11 mouse cellular contexts compared by ENCODE assay signal in genomic region chr11:117295266-117295665, GRCm38 (mm10).
DNase-seq lines count a peak whose midpoint lies in the region; ATAC-seq and TF ChIP-seq lines count a peak whose summit lies in the region.
"Had no signal": no experiment of that assay in that cellular context is flagged by ENCODE, and none has a peak within 500 bp of the region (broad histone marks: within the 10 kb centered on the region; RNA-seq: fewer than 3 reads in every experiment).

No protein-coding gene starts in this region.

- H3K27ac ChIP-seq in lung, embryonic 14.5 days (ENCODE audit: low read depth): peak overlapping the region; percentile 70; the same call in 1 of the 2 replicates
- peak overlapping the region; percentile 92 for H3K27ac ChIP-seq in stomach, embryonic 16.5 days (ENCODE audit: low read length)

- TF ChIP-seq CTCF in lung, embryonic 14.5 days (IDR thresholded peaks at IDR 0.05; ENCODE audit: low read depth): no peak

- peak; percentile 51 for DNase-seq in lung, embryonic 14.5 days
- DNase-seq in lung, postnatal 14 days: no peak
- peak; percentile 20 for DNase-seq in thymus, postnatal 14 days
- DNase-seq in thymus, postnatal 10 days (ENCODE audit: low spot score in 2 of 2): no peak
- peak; percentile 54 for DNase-seq in induced T-regulatory cell, adult 2 months (ENCODE audit: low read depth)
- no peak for DNase-seq in cerebellum, adult 11-12 months
- DNase-seq: heart, postnatal 36 days; kidney, postnatal 4 days; liver, postnatal 0 days had no signal

- ATAC-seq in lung, embryonic 14.5 days (ENCODE audit: insufficient read depth): peak; percentile 23; the same call in 1 of the 2 replicates
- ATAC-seq in stomach, embryonic 16.5 days (ENCODE audit: insufficient read depth, low FRiP score): peak; percentile 82
- ATAC-seq in megakaryocyte progenitor cell, adult 5-6 weeks (replicated peaks; ENCODE audit: poor library complexity): no peak
- ATAC-seq: liver, postnatal 0 days had no signal

- H3K36me3 ChIP-seq in lung, embryonic 14.5 days (ENCODE audit: insufficient read depth): peaks cover 45% of the 10 kb centered on the region
- H3K36me3 ChIP-seq in stomach, embryonic 16.5 days (ENCODE audit: control insufficient read depth, insufficient read depth, low read length): peaks cover 10% of the 10 kb centered on the region; the same call in 1 of the 2 replicates

- H3K4me1 ChIP-seq in lung, embryonic 14.5 days (ENCODE audit: insufficient read depth): peaks cover 7% of the 10 kb centered on the region
- peaks cover 15% of the 10 kb centered on the region for H3K4me1 ChIP-seq in stomach, embryonic 16.5 days (ENCODE audit: control insufficient read depth, insufficient read depth, low read length)

- no peak overlapping the region for H3K9ac ChIP-seq in lung, embryonic 14.5 days
- H3K9ac ChIP-seq in stomach, embryonic 16.5 days (ENCODE audit: low read length): no peak overlapping the region; the same call in 1 of the 2 replicates
- H3K9ac ChIP-seq: liver, postnatal 0 days had no signal

- H3K4me3 ChIP-seq in lung, embryonic 14.5 days (ENCODE audit: low read depth, low read length): no peak overlapping the region
- no peak overlapping the region for H3K4me3 ChIP-seq in stomach, embryonic 16.5 days (replicated peaks; ENCODE audit: low read length)

- no peaks in the 10 kb centered on the region for H3K27me3 ChIP-seq in lung, embryonic 14.5 days (ENCODE audit: insufficient read depth, low read length)
- H3K27me3 ChIP-seq in stomach, embryonic 16.5 days (ENCODE audit: control insufficient read depth, insufficient read depth, low read length): no peaks in the 10 kb centered on the region

- no peak overlapping the region for H3K4me2 ChIP-seq in lung, embryonic 14.5 days
- no peak overlapping the region for H3K4me2 ChIP-seq in stomach, embryonic 16.5 days (ENCODE audit: low read depth, low read length)

- no peaks in the 10 kb centered on the region for H3K9me3 ChIP-seq in lung, embryonic 14.5 days (ENCODE audit: low read depth, low read length)
- no peaks in the 10 kb centered on the region for H3K9me3 ChIP-seq in stomach, embryonic 16.5 days (replicated peaks; ENCODE audit: control insufficient read depth, low read length)

- WGBS in lung, embryonic 14.5 days: 66% methylated on average over 7 of the region's 7 CpGs
- WGBS in stomach, embryonic 16.5 days: 55% methylated on average over 7 of the region's 7 CpGs

Comparison
In these comparisons a context has a peak if more than half of its experiments do, and no peak if none do; other contexts are left out.
1. DNase-seq: peak in lung, embryonic 14.5 days (single experiment), thymus, postnatal 14 days (single experiment) and induced T-regulatory cell, adult 2 months (single experiment); none in lung, postnatal 14 days (single experiment), thymus, postnatal 10 days (0 of 2) and cerebellum, adult 11-12 months (single experiment).